Mouse (Mus musculus): Measurements from ENCODE around the gene Mlxipl.

The Mlxipl gene

GRCm38 (mm10) chr5:135078482-135078810 lies 11.2 kb upstream of the Mlxipl start:
- DNase-seq (ENCODE audit: low read depth, low spot score): no peak

DNA sequence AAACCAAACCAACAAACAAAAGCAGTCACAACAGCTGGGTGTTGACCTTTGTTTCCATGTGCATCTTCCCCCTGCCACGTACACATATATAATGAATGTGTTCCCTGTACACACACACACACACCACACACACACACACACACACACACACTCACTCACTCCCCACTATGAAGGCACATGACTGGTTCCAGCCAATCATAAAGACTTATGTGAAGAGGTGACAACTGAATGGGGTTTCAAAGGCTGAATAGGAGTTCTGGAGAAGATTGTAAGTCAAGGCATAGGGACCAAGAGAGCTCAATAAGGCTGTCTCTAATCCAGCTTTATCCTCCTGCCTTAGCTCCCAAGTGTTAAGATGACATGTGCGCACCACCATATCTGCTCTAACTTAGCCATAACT lies 10.1 kb upstream of the Mlxipl start:
- DNase-seq (ENCODE audit: low read depth, low spot score): no peak

DNA sequence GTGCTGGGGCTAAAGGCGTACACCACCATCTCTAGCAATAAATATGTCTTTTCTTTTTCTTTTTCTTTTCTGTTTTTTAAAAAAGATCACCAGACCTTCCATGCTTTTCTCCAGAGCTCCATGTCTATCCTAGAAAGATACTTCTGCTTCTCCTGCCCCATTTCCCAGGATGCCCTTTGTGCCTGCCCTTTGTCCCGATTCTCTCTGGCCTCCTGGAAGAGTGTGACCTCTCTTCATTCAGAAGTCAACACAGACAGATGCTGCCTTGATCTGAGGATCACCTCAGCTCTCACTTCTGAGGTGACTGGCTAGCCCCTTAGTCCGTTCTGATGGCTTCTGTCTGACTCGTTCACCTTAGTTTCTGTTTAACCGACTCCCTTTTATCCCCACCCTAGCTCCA lies 9.2 kb upstream of the Mlxipl start:
- DNase-seq (ENCODE audit: low read depth, low spot score): no peak

DNA sequence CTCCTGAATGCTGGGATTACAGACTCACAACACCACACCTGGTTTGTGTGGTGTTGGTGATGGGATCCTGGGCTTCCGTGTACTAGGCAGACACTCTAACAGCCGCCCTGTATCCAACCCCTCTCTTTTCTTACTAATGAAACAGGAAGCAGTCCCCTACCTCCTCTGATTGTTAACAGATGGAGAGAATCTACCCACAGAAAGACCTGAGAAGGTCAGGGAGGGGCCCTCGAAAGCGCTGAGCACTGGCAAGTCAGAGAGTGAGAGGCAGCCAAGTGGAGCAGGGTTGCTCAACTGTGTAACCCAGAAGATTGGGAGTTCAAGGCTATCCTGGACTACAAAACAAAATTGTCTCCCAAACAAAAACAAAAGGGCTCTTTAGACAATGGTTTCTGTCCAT lies 2.8 kb upstream of the Mlxipl start:
- no peak for DNase-seq (ENCODE audit: low read depth, low spot score)

GRCm38 (mm10) chr5:135100981-135101380 lies 11.3 kb downstream of the Mlxipl start:
- no peak for DNase-seq (ENCODE audit: low read depth, low spot score)

GRCm38 (mm10) chr5:135103999-135104660 lies 14.4 kb downstream of the Mlxipl start:
- no peak for DNase-seq (ENCODE audit: low read depth, low spot score)

GRCm38 (mm10) chr5:135106758-135107256 lies 17.1 kb downstream of the Mlxipl start:
- no peak for DNase-seq (ENCODE audit: low read depth, low spot score)

GRCm38 (mm10) chr5:135107521-135108501 lies 18.1 kb downstream of the Mlxipl start:
- no peak for DNase-seq (ENCODE audit: low read depth, low spot score)

- DNase-seq (ENCODE audit: low read depth, low spot score): no peak
Observed at GRCm38 (mm10) chr5:135109017-135109416, 19.3 kb downstream of the Mlxipl start.

GRCm38 (mm10) chr5:135109426-135109825 lies 19.7 kb downstream of the Mlxipl start:
- DNase-seq (ENCODE audit: low read depth, low spot score): no peak

GRCm38 (mm10) chr5:135109976-135110375 lies 20.3 kb downstream of the Mlxipl start:
- no peak for DNase-seq (ENCODE audit: low read depth, low spot score)

DNA sequence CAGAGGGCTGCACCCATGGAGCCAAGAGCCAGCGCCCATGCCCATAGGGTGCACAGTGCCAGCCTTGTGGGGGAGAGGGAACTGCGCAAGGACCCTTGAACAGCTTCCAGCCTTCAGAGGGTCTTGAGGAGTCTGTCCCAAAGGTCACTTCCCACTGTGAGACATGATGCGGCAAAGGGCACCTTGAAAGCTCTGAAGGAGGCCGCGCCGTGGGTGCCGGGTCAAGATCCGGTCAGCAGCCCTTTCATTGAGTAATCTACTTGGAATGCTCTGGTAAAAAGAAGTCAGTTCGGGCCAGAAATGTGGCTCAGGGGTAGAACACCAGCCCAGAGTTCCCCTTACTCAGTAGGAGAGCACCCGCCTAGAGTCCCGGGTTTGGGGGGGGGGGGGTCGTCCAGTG lies 24.1 kb downstream of the Mlxipl start:
- DNase-seq (ENCODE audit: low read depth, low spot score): no peak

DNA sequence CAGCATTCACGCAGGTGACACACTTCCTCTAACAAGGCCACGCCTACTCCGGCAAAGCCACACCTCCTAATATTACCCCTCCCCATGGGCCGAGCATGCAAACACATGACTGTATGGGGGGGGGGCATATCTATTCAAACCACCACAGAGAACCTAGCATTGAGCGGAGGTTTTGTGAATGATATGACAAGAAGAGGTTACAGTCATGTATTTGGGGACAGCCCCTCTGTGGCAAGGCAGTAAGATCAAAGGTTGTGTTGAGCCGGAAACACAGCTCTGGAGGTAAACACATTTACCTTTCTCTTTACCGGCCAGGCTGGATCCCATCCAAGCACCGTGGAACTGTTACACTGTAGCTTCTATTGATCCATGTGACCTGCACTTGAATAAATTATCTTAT lies 25.6 kb downstream of the Mlxipl start:
- DNase-seq (ENCODE audit: low read depth, low spot score): no peak

GRCm38 (mm10) chr5:135118589-135119081 lies 28.9 kb downstream of the Mlxipl start:
- peak; percentile 43 for DNase-seq (ENCODE audit: low read depth, low spot score)

DNA sequence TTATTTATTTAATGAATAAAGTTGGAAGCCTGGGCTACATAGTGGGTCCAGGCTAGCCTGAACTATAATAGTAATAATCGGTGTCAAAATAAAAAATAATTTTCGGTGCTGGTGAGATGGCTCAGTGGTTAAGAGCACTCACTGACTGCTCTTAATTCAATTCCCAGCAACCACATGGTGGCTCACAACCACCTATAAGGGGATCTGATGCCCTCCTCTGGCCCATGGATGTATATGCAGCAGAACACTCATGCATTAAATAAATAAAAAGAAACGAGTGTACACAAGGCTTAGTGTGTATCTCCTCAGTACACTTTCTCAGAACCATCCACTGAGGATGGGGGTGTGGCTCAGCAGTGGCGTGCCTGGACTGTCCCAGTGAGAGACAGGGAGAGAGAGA lies 31.1 kb downstream of the Mlxipl start:
- no peak for DNase-seq (ENCODE audit: low read depth, low spot score)

DNA sequence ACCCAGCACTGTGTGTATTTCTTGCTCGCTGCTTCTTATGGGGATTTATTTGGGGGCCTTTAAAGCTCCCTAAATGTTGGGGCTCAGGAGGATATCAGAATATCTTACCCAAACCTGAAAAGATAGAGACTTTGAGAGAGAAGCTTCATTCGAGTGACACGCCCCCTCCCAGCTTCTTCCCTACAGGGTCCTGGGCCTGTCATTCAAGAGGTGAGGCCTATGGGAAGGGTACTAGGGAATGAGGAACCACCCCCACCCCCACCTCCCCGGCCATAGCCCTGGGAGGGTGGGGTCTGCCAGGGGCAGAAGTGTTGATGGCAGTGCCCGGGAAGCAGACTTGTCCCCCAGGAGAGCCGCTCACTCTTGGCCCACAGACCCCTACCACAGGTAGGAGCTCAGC lies 36.4 kb downstream of the Mlxipl start:
- no peak for DNase-seq (ENCODE audit: low read depth, low spot score)

DNA sequence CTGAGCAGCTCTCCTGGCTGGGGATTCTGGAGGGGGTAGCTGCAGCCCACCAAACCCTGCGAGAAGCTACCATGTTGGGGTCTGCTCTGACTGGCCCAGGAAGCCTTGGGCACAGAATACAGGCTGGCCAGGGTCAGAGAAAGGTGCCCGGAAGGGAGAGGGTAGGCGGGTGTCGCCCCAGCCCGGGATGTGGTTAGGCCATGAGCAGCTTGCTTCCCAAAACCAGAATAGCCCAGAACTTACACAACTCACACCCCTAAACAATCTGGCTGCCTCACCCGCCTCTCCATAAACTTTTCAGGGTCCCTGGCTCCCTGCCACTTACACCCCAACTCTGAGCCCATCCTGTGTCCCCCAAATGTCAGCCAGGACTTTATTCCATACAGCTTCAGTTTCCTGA lies 38.0 kb downstream of the Mlxipl start:
- no peak for DNase-seq (ENCODE audit: low read depth, low spot score)

GRCm38 (mm10) chr5:135129747-135130146 lies 40.1 kb downstream of the Mlxipl start:
- no peak for DNase-seq (ENCODE audit: low read depth, low spot score)

GRCm38 (mm10) chr5:135133736-135134405 lies 44.2 kb downstream of the Mlxipl start:
- no peak for DNase-seq (ENCODE audit: low read depth, low spot score)

DNA sequence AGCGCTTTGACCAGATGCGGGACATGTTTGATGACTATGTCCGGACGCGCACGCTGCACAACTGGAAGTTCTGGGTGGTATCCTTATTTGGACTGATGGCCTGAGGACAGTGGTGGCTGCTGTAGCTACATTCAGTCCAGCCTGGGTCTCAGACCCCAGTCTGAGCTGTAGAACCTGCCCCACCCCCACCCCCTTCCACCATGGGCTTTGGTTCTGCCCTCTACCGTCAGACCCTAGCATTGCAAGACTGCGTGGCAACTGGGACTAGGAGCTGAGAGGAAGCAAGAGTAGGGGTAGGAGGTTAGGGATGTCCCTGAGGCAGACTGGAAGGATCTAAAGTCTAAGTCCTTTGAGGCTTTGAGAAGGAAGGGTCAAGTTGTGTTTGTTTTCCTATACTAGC lies 44.8 kb downstream of the Mlxipl start:
- DNase-seq (ENCODE audit: low read depth, low spot score): no peak

DNA sequence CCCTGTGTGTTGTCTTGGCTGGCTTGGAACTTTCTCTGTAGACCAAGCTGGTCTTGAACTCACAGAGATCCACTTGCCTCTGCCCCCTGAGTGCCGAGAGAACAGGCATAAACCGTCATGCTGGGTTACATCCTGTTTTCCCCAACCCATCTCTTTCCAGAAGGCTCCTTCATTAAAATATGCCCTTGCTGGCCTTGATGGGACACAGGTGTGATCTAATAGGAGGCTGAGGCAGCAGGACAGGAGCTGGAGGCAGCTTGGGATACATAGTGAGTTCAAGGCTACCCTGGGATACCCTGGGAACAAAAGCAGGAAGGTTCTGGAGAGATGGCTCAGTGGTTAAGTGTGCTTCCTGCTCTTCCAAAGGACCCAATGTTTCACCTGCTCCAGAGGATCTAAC lies 50.2 kb downstream of the Mlxipl start:
- DNase-seq (ENCODE audit: low read depth, low spot score): no peak

DNA sequence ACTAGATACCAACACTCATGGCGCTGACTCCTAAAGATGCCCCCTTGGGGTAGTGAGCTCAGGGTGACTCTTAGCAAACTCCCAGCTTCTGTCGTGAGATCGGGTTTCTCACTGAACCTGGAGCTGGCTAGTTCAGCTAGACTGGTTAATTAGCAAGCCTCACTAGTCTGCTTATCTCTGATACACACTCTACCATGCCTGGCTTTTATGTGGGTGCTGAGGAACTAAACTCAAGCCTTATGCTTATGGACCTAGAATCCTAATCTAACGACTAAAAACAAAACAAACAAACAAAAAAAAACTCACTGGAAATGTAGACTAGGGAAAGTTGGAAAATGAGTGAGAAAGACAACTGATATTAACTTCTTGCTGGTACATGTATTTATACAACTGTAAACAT lies 54.8 kb downstream of the Mlxipl start:
- DNase-seq (ENCODE audit: low read depth, low spot score): no peak

Data from retina, adult 2 months (tissue).